Mouse (Mus musculus) spleen, adult 2 months (tissue): ENCODE data around the gene Tuba1c. TPM values are rescaled to one million over a fixed set of nuclear protein-coding genes. Genes with fewer than 3 reads are reported as not detected.

Experiments
- DNase-seq, 2 experiments: peaks; one replicate each; pipeline versions ENCODE4 v3.0.0 to v3.0.0-alpha.2; 2012 to 2021; ENCODE audit warnings: low spot score in 2 of 2, low read depth in 1 of 2
- H3K27ac ChIP-seq: fragments of 200-500 bp; 2 replicates; pipeline ENCODE4 v1.5.1; 2012; ENCODE audit warnings: low read length, inconsistent platforms; ENCODE audit not compliant: insufficient read depth
- H3K27me3 ChIP-seq: fragments of 200-500 bp; 2 replicates; pipeline ENCODE4 v1.6.1; 2012; ENCODE audit warnings: mild to moderate bottlenecking, moderate library complexity, low read length, inconsistent platforms; ENCODE audit not compliant: control insufficient read depth, insufficient read depth
- H3K36me3 ChIP-seq: fragments of 200-500 bp; 2 replicates; pipeline ENCODE4 v1.6.1; 2012; ENCODE audit warnings: mild to moderate bottlenecking, low read length, inconsistent platforms; ENCODE audit not compliant: control insufficient read depth, insufficient read depth
- H3K4me1 ChIP-seq: fragments of 200-500 bp; 2 replicates; pipeline ENCODE4 v1.6.1; 2011; ENCODE audit warnings: inconsistent platforms; ENCODE audit not compliant: control insufficient read depth, insufficient read depth, insufficient read length
- H3K4me3 ChIP-seq: fragments of 200-500 bp; 2 replicates; pipeline ENCODE4 v1.5.1; 2011; ENCODE audit warnings: mild to moderate bottlenecking, inconsistent platforms; ENCODE audit not compliant: insufficient read depth, insufficient read length; ENCODE audit errors: extremely low read depth
- CTCF ChIP-seq: fragments of 200-500 bp; IDR thresholded peaks from 2 replicates; pipeline ENCODE4 v1.5.1; 2011; ENCODE audit warnings: mild to moderate bottlenecking, inconsistent platforms; ENCODE audit not compliant: insufficient read depth, insufficient read length, insufficient replicate concordance; ENCODE audit errors: extremely low read depth
- POLR2A ChIP-seq: fragments of 200-500 bp; IDR thresholded peaks from 2 replicates; pipeline ENCODE4 v1.6.1; 2011; ENCODE audit warnings: low read depth, low read length, inconsistent platforms
- WGBS: fragments of 180-500 bp; shearing (Covaris S2); methylation state at CpG from one replicate; pipeline ENCODE4 v1.1.7; 2018; 5-methylcytosine and 5-hydroxymethylcytosine counted together
- polyA plus RNA-seq: library from polyadenylated mRNA; depleted of rRNA; stranded (reverse); fragments of >200 nt; gene quantifications from 2 replicates; pipeline ENCODE4 v1.2.3, GENCODE M21; 2012

The Tuba1c gene
- polyA plus RNA-seq, 1 experiment: 119 TPM

- 72% methylated on average over 13 of the region's 13 CpGs for WGBS
- Histone ChIP-seq H3K27me3 (0 out of 2 replicates have a peak, but pooled peaks cover 3% of the 10 kb centered on the region), H3K27ac (no peak overlapping the region)
Measured at GRCm38 (mm10) chr15:98997938-98998774, 31.5 kb upstream of the Tuba1c start.

GRCm38 (mm10) chr15:98998775-98999157, 30.9 kb upstream of the Tuba1c start:
- Histone ChIP-seq H3K27ac (no peak overlapping the region), H3K4me3 (no peak overlapping the region), H3K4me1 (no peaks in the 10 kb centered on the region), H3K36me3 (no peaks in the 10 kb centered on the region), H3K27me3 (0 out of 2 replicates have a peak, but pooled peaks cover 3% of the 10 kb centered on the region)
- no peak for TF ChIP-seq POLR2A
- no peak for TF ChIP-seq CTCF
- DNase-seq: no peak
- 20% methylated on average over 6 of the region's 6 CpGs for WGBS

More at GRCm38 (mm10) chr15:98997938-98998774, 31.5 kb upstream of the Tuba1c start:
- no peak overlapping the region for H3K4me3 ChIP-seq
- DNase-seq: no peak
- no peaks in the 10 kb centered on the region for H3K36me3 ChIP-seq
- peaks cover 3% of the 10 kb centered on the region; the same call in 1 of the 2 replicates for H3K4me1 ChIP-seq
- TF ChIP-seq CTCF (no peak), POLR2A (no peak)

DNA sequence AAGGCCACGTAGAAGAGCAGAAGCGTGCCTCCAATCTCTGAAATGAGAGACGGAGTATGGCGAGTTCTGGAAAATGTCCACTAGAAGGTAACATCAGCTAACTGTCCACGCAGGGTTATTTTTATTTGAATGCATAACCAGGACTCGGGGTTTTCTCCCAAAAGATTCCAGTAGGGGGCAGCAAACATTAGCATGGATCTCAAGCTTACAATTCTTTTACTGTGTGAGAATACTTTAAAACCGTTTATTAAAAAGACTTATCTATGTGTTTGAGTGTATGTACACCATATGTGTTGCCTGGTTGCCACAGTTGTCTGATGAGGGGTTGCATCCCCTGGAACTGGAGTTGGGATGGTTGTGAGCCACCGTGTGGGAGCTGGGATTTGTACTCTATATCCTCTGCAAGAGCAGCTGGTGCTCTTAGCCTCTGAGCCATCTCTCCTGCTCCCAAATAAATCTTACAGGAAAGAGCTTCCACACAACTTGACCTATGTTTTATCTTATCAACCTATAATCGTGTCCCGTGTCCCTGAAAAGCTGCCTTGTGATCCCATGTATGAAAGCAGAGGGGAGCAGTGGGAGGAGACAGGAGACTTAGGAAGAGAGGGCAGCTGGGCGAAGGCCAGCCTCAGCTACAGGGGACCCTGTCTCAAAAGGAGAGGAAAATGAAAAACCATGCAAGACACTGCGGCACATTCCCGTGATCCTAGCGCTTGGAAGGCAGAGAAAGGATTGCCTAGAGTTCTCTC, 29.0 kb upstream of the Tuba1c start:
- H3K27ac ChIP-seq: no peak overlapping the region
- no peak overlapping the region for H3K4me3 ChIP-seq
- no peak for TF ChIP-seq CTCF
- no peak for TF ChIP-seq POLR2A
- H3K36me3 ChIP-seq: no peaks in the 10 kb centered on the region
- DNase-seq: peak; percentile 32 to 35
- no peaks in the 10 kb centered on the region for H3K4me1 ChIP-seq
- 51% methylated on average over 14 of the region's 14 CpGs for WGBS
- 0 out of 2 replicates have a peak, but pooled peaks cover 3% of the 10 kb centered on the region for H3K27me3 ChIP-seq

- peak overlapping the region; percentile 53; the same call in 1 of the 2 replicates for H3K27ac ChIP-seq
- H3K4me1 ChIP-seq: no peaks in the 10 kb centered on the region
- TF ChIP-seq POLR2A (no peak), CTCF (no peak)
- H3K27me3 ChIP-seq: 0 out of 2 replicates have a peak, but pooled peaks cover 3% of the 10 kb centered on the region
- H3K4me3 ChIP-seq: no peak overlapping the region
- WGBS: 21% methylated on average over 17 of the region's 17 CpGs
- H3K36me3 ChIP-seq: no peaks in the 10 kb centered on the region
- no peak for DNase-seq
Measured at GRCm38 (mm10) chr15:99001451-99001931, 28.2 kb upstream of the Tuba1c start.

GRCm38 (mm10) chr15:99003600-99003999, 26.1 kb upstream of the Tuba1c start:
- DNase-seq: no peak
- H3K36me3 ChIP-seq: no peaks in the 10 kb centered on the region
- peaks cover under 1% of the 10 kb centered on the region; the same call in 1 of the 2 replicates for H3K4me1 ChIP-seq
- H3K27me3 ChIP-seq: 0 out of 2 replicates have a peak, but pooled peaks cover 2% of the 10 kb centered on the region
- no peak overlapping the region for H3K27ac ChIP-seq
- 87% methylated on average over 5 of the region's 5 CpGs for WGBS
- H3K4me3 ChIP-seq: no peak overlapping the region
- TF ChIP-seq CTCF: no peak
- TF ChIP-seq POLR2A: no peak

- Histone ChIP-seq H3K27me3 (no peaks in the 10 kb centered on the region), H3K4me3 (no peak overlapping the region), H3K4me1 (peaks cover 4% of the 10 kb centered on the region; the same call in 1 of the 2 replicates), H3K36me3 (no peaks in the 10 kb centered on the region), H3K27ac (peak overlapping the region; percentile 46)
- peak; percentile 27 to 70 for DNase-seq
- TF ChIP-seq CTCF (no peak), POLR2A (0 out of 2 replicates have a peak, but pooled peaks have one; percentile 9)
- WGBS: 3% methylated on average over 6 of the region's 6 CpGs
Measured at GRCm38 (mm10) chr15:99008801-99009241, 20.9 kb upstream of the Tuba1c start.

GRCm38 (mm10) chr15:99010896-99011295, 18.8 kb upstream of the Tuba1c start:
- H3K27ac ChIP-seq: no peak overlapping the region
- DNase-seq: no peak
- TF ChIP-seq POLR2A: no peak
- no peak for TF ChIP-seq CTCF
- no peaks in the 10 kb centered on the region for H3K36me3 ChIP-seq
- no peaks in the 10 kb centered on the region for H3K27me3 ChIP-seq
- peaks cover 4% of the 10 kb centered on the region; the same call in 1 of the 2 replicates for H3K4me1 ChIP-seq
- 61% methylated on average over 2 of the region's 2 CpGs for WGBS
- H3K4me3 ChIP-seq: no peak overlapping the region
